Mouse (Mus musculus) heart, postnatal 10 days (tissue): ENCODE data around the gene Trpm2. TPM values are rescaled to one million over a fixed set of nuclear protein-coding genes. Genes with fewer than 3 reads are reported as not detected.
"Not testable (repeated sequence)": the region's sequence is repeated elsewhere in the genome, so short reads cannot be mapped to it uniquely, and the experiment has no call there.

Source experiments
- DNase-seq, 2 experiments: peaks; one replicate each; pipeline ENCODE4 v3.0.0; 2021
- intact Hi-C: fragments of 180-260 bp; cut with DNase I; formaldehyde crosslinking; loops from one replicate; pipeline ENCODE4 v1.15.1; 2025
- total RNA-seq, 2 experiments: library from RNA; stranded (reverse); gene quantifications; 2 replicates each; pipeline ENCODE4 v1.2.3; 2021

Gene Trpm2
- under 1 TPM; 0.14 to 0.40 TPM for total RNA-seq

GRCm38 (mm10) chr10:77970481-77970880 is at the start of gene Trpm2:
Gene Trpm2 (minus strand): TSS chr10:77970563.
- DNase-seq: no peak
- intact Hi-C loops: no loop called here

GRCm38 (mm10) chr10:78019984-78020383 is 49.6 kb upstream of the Trpm2 start:
- intact Hi-C loops, DNase-seq: not testable (repeated sequence)

- no peak for DNase-seq
- intact Hi-C loops: no loop called here
These were observed 48.9 kb upstream of the Trpm2 start for GRCm38 (mm10) chr10:78019291-78019690.

GRCm38 (mm10) chr10:78018797-78019203 is 48.4 kb upstream of the Trpm2 start:
- peak; percentile 84 to 91 for DNase-seq
- intact Hi-C loops: no loop called here

- intact Hi-C loops: no loop called here
These were observed 46.0 kb upstream of the Trpm2 start for GRCm38 (mm10) chr10:78016366-78016765.

GRCm38 (mm10) chr10:78015489-78015888 is 45.1 kb upstream of the Trpm2 start:
- DNase-seq: peak; percentile 30 to 40
- intact Hi-C loops: no loop called here

More at GRCm38 (mm10) chr10:78016366-78016765, 46.0 kb upstream of the Trpm2 start:
- DNase-seq: no peak

GRCm38 (mm10) chr10:78012661-78013495 is 42.5 kb upstream of the Trpm2 start:
- intact Hi-C loops: no loop called here
- DNase-seq: no peak

GRCm38 (mm10) chr10:78011116-78011515 is 40.8 kb upstream of the Trpm2 start:
- DNase-seq, intact Hi-C loops: not testable (repeated sequence)

GRCm38 (mm10) chr10:78010335-78010734 is 40.0 kb upstream of the Trpm2 start:
- no peak for DNase-seq
- intact Hi-C loops: no loop called here

- intact Hi-C loops: loop anchor here (2.0 to 10.0 kb wide), 2 partner anchors 25 to 565 kb away; partner anchors contain the start of gene Ilvbl
- DNase-seq: no peak
These were observed 39.6 kb upstream of the Trpm2 start, which contains the start of gene Pfkl for GRCm38 (mm10) chr10:78009945-78010293. Gene Pfkl (minus strand): TSS chr10:78010083.

- peak; percentile 97 for DNase-seq
- intact Hi-C loops: loop anchor here (2.0 to 10.0 kb wide), 2 partner anchors 25 to 565 kb away; partner anchors contain the start of gene Ilvbl
These were observed 39.0 kb upstream of the Trpm2 start for GRCm38 (mm10) chr10:78009184-78009944.

GRCm38 (mm10) chr10:78008169-78008568 is 37.8 kb upstream of the Trpm2 start:
- intact Hi-C loops: loop anchor here (2.0 to 10.0 kb wide), 2 partner anchors 23 to 567 kb away; partner anchors contain the start of gene Ilvbl
- no peak for DNase-seq

- intact Hi-C loops: loop anchor here (10.0 kb wide), 1 partner anchor 568 kb away; the partner anchor contains the start of gene Ilvbl
- no peak for DNase-seq
These were observed 36.8 kb upstream of the Trpm2 start for GRCm38 (mm10) chr10:78007203-78007602.

- DNase-seq: no peak
- intact Hi-C loops: loop anchor here (10.0 kb wide), 1 partner anchor 569 kb away; the partner anchor contains the start of gene Ilvbl
These were observed 35.6 kb upstream of the Trpm2 start for GRCm38 (mm10) chr10:78005791-78006438.

- no peak for DNase-seq
- intact Hi-C loops: loop anchor here (10.0 kb wide), 1 partner anchor 570 kb away; the partner anchor contains the start of gene Ilvbl
These were observed 34.2 kb upstream of the Trpm2 start for GRCm38 (mm10) chr10:78004479-78005100.

- intact Hi-C loops: loop anchor here (10.0 kb wide), 1 partner anchor 572 kb away; the partner anchor contains the start of gene Ilvbl
These were observed 32.0 kb upstream of the Trpm2 start for GRCm38 (mm10) chr10:78002316-78002715.

GRCm38 (mm10) chr10:78001796-78002195 is 31.4 kb upstream of the Trpm2 start:
- intact Hi-C loops: loop anchor here (10.0 kb wide), 1 partner anchor 573 kb away; the partner anchor contains the start of gene Ilvbl
- peak; percentile 67 to 68 for DNase-seq

More at GRCm38 (mm10) chr10:78002316-78002715, 32.0 kb upstream of the Trpm2 start:
- no peak for DNase-seq

- intact Hi-C loops: loop anchor here (10.0 kb wide), 1 partner anchor 575 kb away; the partner anchor contains the start of gene Ilvbl
- DNase-seq: no peak
These were observed 29.8 kb upstream of the Trpm2 start for GRCm38 (mm10) chr10:78000200-78000599.

GRCm38 (mm10) chr10:77995639-77996038 is 25.3 kb upstream of the Trpm2 start:
- no peak for DNase-seq
- intact Hi-C loops: no loop called here

GRCm38 (mm10) chr10:77985775-77986174 is 15.4 kb upstream of the Trpm2 start:
- intact Hi-C loops: loop anchor here (2.0 to 5.0 kb wide), 2 partner anchors 23 to 42 kb away; no protein-coding TSS in a partner anchor
- DNase-seq: no peak
